Mouse (Mus musculus): ENCODE results near the gene Abtb1.

Gene Abtb1

GRCm38 (mm10) chr6:88850034-88850433, 8.2 kb upstream of the Abtb1 start:
- peak; percentile 35 for DNase-seq

GRCm38 (mm10) chr6:88849270-88849669, 7.5 kb upstream of the Abtb1 start:
- DNase-seq: peak; percentile 42

- no peak for DNase-seq
These were observed 5.8 kb upstream of the Abtb1 start for GRCm38 (mm10) chr6:88847571-88847970.

- DNase-seq: peak; percentile 26
These were observed 3.2 kb upstream of the Abtb1 start for GRCm38 (mm10) chr6:88844901-88845565.

- DNase-seq: peak; percentile 34
These were observed 2.3 kb upstream of the Abtb1 start for GRCm38 (mm10) chr6:88843781-88844725.

GRCm38 (mm10) chr6:88843241-88843640, 1.5 kb upstream of the Abtb1 start:
- no peak for DNase-seq

GRCm38 (mm10) chr6:88842731-88843151, 957 bp upstream of the Abtb1 start:
- DNase-seq: no peak

- DNase-seq: no peak
These were observed 337 bp downstream of the Abtb1 start for GRCm38 (mm10) chr6:88841514-88841780.

GRCm38 (mm10) chr6:88840791-88841513, 832 bp downstream of the Abtb1 start:
- DNase-seq: peak; percentile 41

- no peak for DNase-seq
These were observed 1.6 kb downstream of the Abtb1 start for GRCm38 (mm10) chr6:88840211-88840610.

- DNase-seq: peak; percentile 63
These were observed 2.4 kb downstream of the Abtb1 start for GRCm38 (mm10) chr6:88839135-88839970.

GRCm38 (mm10) chr6:88838613-88839012, 3.2 kb downstream of the Abtb1 start:
- DNase-seq: peak; percentile 30

- no peak for DNase-seq
These were observed 3.8 kb downstream of the Abtb1 start for GRCm38 (mm10) chr6:88837999-88838398.

GRCm38 (mm10) chr6:88836178-88836819, 5.5 kb downstream of the Abtb1 start:
- no peak for DNase-seq

GRCm38 (mm10) chr6:88835047-88835446, 6.7 kb downstream of the Abtb1 start:
- no peak for DNase-seq

GRCm38 (mm10) chr6:88833340-88834140, 8.2 kb downstream of the Abtb1 start:
- DNase-seq: no peak

GRCm38 (mm10) chr6:88832663-88833062, 9.1 kb downstream of the Abtb1 start:
- no peak for DNase-seq

GRCm38 (mm10) chr6:88831456-88831855, 10.3 kb downstream of the Abtb1 start:
- DNase-seq: peak; percentile 75

GRCm38 (mm10) chr6:88830112-88830702, 11.6 kb downstream of the Abtb1 start:
- no peak for DNase-seq

- no peak for DNase-seq
These were observed 12.2 kb downstream of the Abtb1 start for GRCm38 (mm10) chr6:88829579-88829978.

Measured in cerebellum, adult 11 months (tissue).